9 mouse cellular contexts compared by ENCODE assay signal in genomic region chr8:8969112-8969950, GRCm38 (mm10).
A peak's percentile ranks its signal among the peaks of the same experiment; 100 is the strongest.
DNase-seq lines count a peak whose midpoint lies in the region; ATAC-seq and TF ChIP-seq lines count a peak whose summit lies in the region.
"Had no signal": no experiment of that assay in that cellular context is flagged by ENCODE, and none has a peak within 500 bp of the region (broad histone marks: within the 10 kb centered on the region; RNA-seq: fewer than 3 reads in every experiment).

No protein-coding gene starts in this region.

- no peak for TF ChIP-seq POLR2A in ES-Bruce4 (IDR thresholded peaks at IDR 0.05; ENCODE audit: insufficient read depth, low read length)
- no peak for TF ChIP-seq POLR2A in embryonic fibroblast, embryonic 13.5 days (IDR thresholded peaks at IDR 0.05; ENCODE audit: low read depth, low read length)

- TF ChIP-seq EP300 in ES-Bruce4 (IDR thresholded peaks at IDR 0.05; ENCODE audit: insufficient read depth, low read depth, low read length) = no peak

- intact Hi-C loops in gastrocnemius, adult 2 months (cut with DNase I) = no loop called here
- intact Hi-C loops in gastrocnemius, postnatal 14 days (cut with DNase I; ENCODE audit: low total_unique reads) = no loop called here

- no peaks in the 10 kb centered on the region for H3K4me1 ChIP-seq in ES-Bruce4 (ENCODE audit: control insufficient read depth, insufficient read depth, low read length)
- no peaks in the 10 kb centered on the region for H3K4me1 ChIP-seq in embryonic fibroblast, embryonic 13.5 days (ENCODE audit: control insufficient read depth, insufficient read depth, low read length)
- peaks cover 24% of the 10 kb centered on the region for H3K4me1 ChIP-seq in hindbrain, embryonic 10.5 days (replicated peaks)

- peak overlapping the region; percentile 49 for H3K4me3 ChIP-seq in gastrocnemius, adult 2 months
- H3K4me3 ChIP-seq in ES-Bruce4 (ENCODE audit: low read depth, low read length) = 0 out of 2 replicates have a peak overlapping the region, but pooled peaks have one; percentile 4
- peak overlapping the region; percentile 12; the same call in 1 of the 2 replicates for H3K4me3 ChIP-seq in embryonic fibroblast, embryonic 13.5 days (ENCODE audit: insufficient read depth, low read length)
- H3K4me3 ChIP-seq in hindbrain, embryonic 10.5 days = no peak overlapping the region

- no peaks in the 10 kb centered on the region for H3K9me3 ChIP-seq in ES-Bruce4 (replicated peaks; ENCODE audit: control insufficient read depth, insufficient read depth, low read length, poor library complexity, severe bottlenecking)
- H3K9me3 ChIP-seq in hindbrain, embryonic 10.5 days = no peaks in the 10 kb centered on the region

- no peak overlapping the region for H3K9ac ChIP-seq in ES-Bruce4 (ENCODE audit: low read depth, poor library complexity, severe bottlenecking)

- no peak for TF ChIP-seq CTCF in gastrocnemius, adult 2 months (IDR thresholded peaks at IDR 0.05)
- TF ChIP-seq CTCF in ES-Bruce4 (IDR thresholded peaks at IDR 0.05; ENCODE audit: low read depth, low read length) = no peak
- no peak for TF ChIP-seq CTCF in embryonic fibroblast, embryonic 13.5 days (IDR thresholded peaks at IDR 0.05; ENCODE audit: borderline replicate concordance, insufficient read depth, low read length)

- no peaks in the 10 kb centered on the region for H3K36me3 ChIP-seq in ES-Bruce4 (ENCODE audit: control insufficient read depth, insufficient read depth, low read length, poor library complexity, severe bottlenecking)
- no peaks in the 10 kb centered on the region for H3K36me3 ChIP-seq in hindbrain, embryonic 10.5 days

- 89% methylated on average over 21 of the region's 21 CpGs for WGBS in hindbrain, embryonic 10.5 days

- no peak for ATAC-seq in erythroid progenitor cell, adult 5-6 weeks (replicated peaks; ENCODE audit: low FRiP score, poor library complexity, severe bottlenecking)

- H3K27me3 ChIP-seq in ES-Bruce4 (ENCODE audit: control insufficient read depth, insufficient read depth, low read length, poor library complexity, severe bottlenecking) = no peaks in the 10 kb centered on the region
- no peaks in the 10 kb centered on the region for H3K27me3 ChIP-seq in hindbrain, embryonic 10.5 days (ENCODE audit: insufficient read depth, poor library complexity, severe bottlenecking)

- peak; percentile 27 for DNase-seq in gastrocnemius, adult 2 months
- DNase-seq in gastrocnemius, postnatal 14 days = no peak
- peak; percentile 48 for DNase-seq in lung, postnatal 10 days
- DNase-seq in layer of hippocampus, postnatal 36 days = no peak
- no peak for DNase-seq in hindbrain, embryonic 10.5 days (ENCODE audit: low spot score)

- H3K27ac ChIP-seq in gastrocnemius, adult 2 months = peak overlapping the region; percentile 50; the same call in 1 of the 2 replicates
- H3K27ac ChIP-seq in ES-Bruce4 (ENCODE audit: insufficient read depth, low read length) = no peak overlapping the region
- H3K27ac ChIP-seq in embryonic fibroblast, embryonic 13.5 days (ENCODE audit: insufficient read depth, low read length) = no peak overlapping the region
- H3K27ac ChIP-seq in hindbrain, embryonic 10.5 days = no peak overlapping the region
- H3K27ac ChIP-seq: macrophage had no signal

Comparison
In these comparisons a context has a peak if more than half of its experiments do, and no peak if none do; other contexts are left out.
1. DNase-seq: peak in gastrocnemius, adult 2 months (single experiment) and lung, postnatal 10 days (single experiment); none in gastrocnemius, postnatal 14 days (single experiment), layer of hippocampus, postnatal 36 days (0 of 2) and hindbrain, embryonic 10.5 days (single experiment).